Mouse (Mus musculus) CH12.LX (cell line): Measurements from ENCODE around the gene Hoxb13. TPM values are rescaled to one million over a fixed set of nuclear protein-coding genes. Genes with fewer than 3 reads are reported as not detected.

ENCODE experiments used
- DNase-seq: peaks from one replicate; pipeline ENCODE4 v3.0.0-alpha.2; 2013; ENCODE audit errors: extremely low read depth
- H3K27ac ChIP-seq: 2 replicates; pipeline ENCODE4 v1.5.1; 2012; ENCODE audit warnings: low read depth, mild to moderate bottlenecking, control low read depth, moderate library complexity; ENCODE audit not compliant: insufficient read depth
- H3K27me3 ChIP-seq: replicated peaks from 2 replicates; pipeline ENCODE3; 2012; ENCODE audit warnings: inconsistent platforms
- H3K36me3 ChIP-seq, 2 experiments: replicated peaks in 1 of 2; 2 replicates each; pipeline versions ENCODE3 to v1.6.1; 2012; ENCODE audit warnings: inconsistent platforms in 1 of 2, low read length in 1 of 2, mild to moderate bottlenecking in 1 of 2, mixed read lengths in 1 of 2, moderate library complexity in 1 of 2; ENCODE audit not compliant: control insufficient read depth in 1 of 2, insufficient read depth in 1 of 2
- H3K4me1 ChIP-seq, 2 experiments: 2 replicates each; pipeline ENCODE4 v1.6.1; 2012; ENCODE audit warnings: inconsistent platforms in 1 of 2, moderate library complexity in 1 of 2; ENCODE audit not compliant: insufficient read depth in 2 of 2, control insufficient read depth in 1 of 2
- H3K4me2 ChIP-seq: 2 replicates; pipeline ENCODE4 v1.6.1; 2012; ENCODE audit warnings: low read depth, mild to moderate bottlenecking, control low read depth; ENCODE audit not compliant: poor library complexity, insufficient read depth, severe bottlenecking
- H3K4me3 ChIP-seq, 3 experiments: fragments of 150-350 bp in 1 of 3; sonication (generic) in 1 of 3; replicated peaks in 1 of 3; 2 replicates each; pipeline versions ENCODE3 to v1.5.1; 2011 to 2012; ENCODE audit warnings: low read depth in 2 of 3, low read length in 2 of 3, mild to moderate bottlenecking in 2 of 3, moderate library complexity in 2 of 3, control low read depth in 1 of 3, improper control_type of control experiment in 1 of 3, inconsistent platforms in 1 of 3, mixed read lengths in 1 of 3; ENCODE audit not compliant: poor library complexity in 1 of 3
- H3K79me2 ChIP-seq: replicated peaks from 2 replicates; pipeline ENCODE4 v1.6.1; 2012; ENCODE audit warnings: mild to moderate bottlenecking, moderate library complexity; ENCODE audit not compliant: control insufficient read depth, poor library complexity, insufficient read depth, severe bottlenecking; ENCODE audit errors: extremely low read depth
- H3K9ac ChIP-seq: 2 replicates; pipeline ENCODE4 v1.6.1; 2012; ENCODE audit warnings: low read depth, mild to moderate bottlenecking, control low read depth, moderate library complexity; ENCODE audit not compliant: insufficient read depth
- H3K9me3 ChIP-seq: replicated peaks from 2 replicates; pipeline ENCODE3; 2012; ENCODE audit warnings: low read length, inconsistent platforms, mixed read lengths
- CHD1 ChIP-seq: IDR thresholded peaks from 2 replicates; pipeline ENCODE4 v1.6.1; 2012; ENCODE audit warnings: low read depth, low read length, improper control_type of control experiment, inconsistent platforms
- CHD2 ChIP-seq: IDR thresholded peaks from 2 replicates; pipeline ENCODE4 v1.6.1; 2011; ENCODE audit warnings: low read length, improper control_type of control experiment
- E2F4 ChIP-seq: IDR thresholded peaks from 2 replicates; pipeline ENCODE4 v1.6.1; 2011; ENCODE audit warnings: low read depth, low read length, improper control_type of control experiment; ENCODE audit not compliant: insufficient replicate concordance
- EP300 ChIP-seq: IDR thresholded peaks from 2 replicates; pipeline ENCODE4 v1.6.1; 2011; ENCODE audit warnings: low read length, improper control_type of control experiment
- ETS1 ChIP-seq: conservative IDR thresholded peaks from 2 replicates; pipeline ENCODE4 v1.6.1; 2012; ENCODE audit warnings: low read depth, mild to moderate bottlenecking, inconsistent platforms, low read length, improper control_type of control experiment, moderate library complexity
- IRF4 ChIP-seq: IDR thresholded peaks from 2 replicates; pipeline ENCODE4 v1.6.1; 2014; ENCODE audit warnings: low read depth, mild to moderate bottlenecking, inconsistent platforms, low read length, improper control_type of control experiment
- JUND ChIP-seq: conservative IDR thresholded peaks from 2 replicates; pipeline ENCODE4 v1.6.1; 2011; ENCODE audit warnings: low read depth, low read length, improper control_type of control experiment
- KAT2A ChIP-seq: IDR thresholded peaks from 2 replicates; pipeline ENCODE4 v1.6.1; 2012; ENCODE audit warnings: low read length, improper control_type of control experiment, inconsistent platforms; ENCODE audit not compliant: insufficient replicate concordance
- MAZ ChIP-seq: IDR thresholded peaks from 2 replicates; pipeline ENCODE4 v1.6.1; 2012; ENCODE audit warnings: low read depth, mild to moderate bottlenecking, inconsistent platforms, low read length, improper control_type of control experiment, moderate library complexity
- MEF2A ChIP-seq: IDR thresholded peaks from 2 replicates; pipeline ENCODE4 v1.6.1; 2014; ENCODE audit warnings: low read depth, mild to moderate bottlenecking, inconsistent platforms, low read length, improper control_type of control experiment, borderline replicate concordance
- MXI1 ChIP-seq: IDR thresholded peaks from 2 replicates; pipeline ENCODE4 v1.6.1; 2011; ENCODE audit warnings: mild to moderate bottlenecking, low read depth, low read length, improper control_type of control experiment
- NELFE ChIP-seq: IDR thresholded peaks from 2 replicates; pipeline ENCODE4 v1.6.1; 2011; ENCODE audit warnings: low read depth, low read length, improper control_type of control experiment
- RAD21 ChIP-seq: IDR thresholded peaks from 2 replicates; pipeline ENCODE4 v1.6.1; 2011; ENCODE audit warnings: low read depth, mild to moderate bottlenecking, low read length, improper control_type of control experiment, moderate library complexity
- RCOR1 ChIP-seq: conservative IDR thresholded peaks from 2 replicates; pipeline ENCODE4 v1.6.1; 2012; ENCODE audit warnings: low read depth, mild to moderate bottlenecking, inconsistent platforms, low read length, improper control_type of control experiment
- SIN3A ChIP-seq: IDR thresholded peaks from 2 replicates; pipeline ENCODE4 v1.6.1; 2012; ENCODE audit warnings: low read length, improper control_type of control experiment, inconsistent platforms
- TBP ChIP-seq: conservative IDR thresholded peaks from 2 replicates; pipeline ENCODE4 v1.6.1; 2011; ENCODE audit warnings: low read depth, low read length, improper control_type of control experiment
- ZC3H11A ChIP-seq: IDR thresholded peaks from 2 replicates; pipeline ENCODE4 v1.6.1; 2012; ENCODE audit warnings: low read depth, mild to moderate bottlenecking, inconsistent platforms, low read length, improper control_type of control experiment
- ZMIZ1 ChIP-seq: IDR thresholded peaks from 2 replicates; pipeline ENCODE4 v1.6.1; 2012; ENCODE audit warnings: low read depth, mild to moderate bottlenecking, inconsistent platforms, low read length, improper control_type of control experiment
- ZNF384 ChIP-seq: IDR thresholded peaks from 2 replicates; pipeline ENCODE4 v1.6.1; 2012; ENCODE audit warnings: low read depth, low read length, improper control_type of control experiment, inconsistent platforms
- dilution Hi-C: fragments of 300-500 bp; cut with MboI; formaldehyde crosslinking; loops from 2 replicates; pipeline ENCODE4 v1.14.3; 2020; ENCODE audit warnings: low sequenced_read_pairs; ENCODE audit not compliant: extremely low pct_unique_long_range_greater_than_20kb, extremely low pct_ligation_motif_present
- in situ Hi-C: fragments of 300-500 bp; cut with MboI; formaldehyde crosslinking; loops from 3 replicates; pipeline ENCODE4 v1.14.3; 2019; ENCODE audit warnings: low sequenced_read_pairs, low pct_ligation_motif_present, low pct_unique_long_range_greater_than_20kb, mixed read lengths
- polyA plus RNA-seq: library from polyadenylated mRNA; unstranded; fragments of >175 nt; gene quantifications from 2 replicates; pipeline ENCODE4 v1.2.1, GENCODE M21; 2012; ENCODE audit warnings: low read depth; ENCODE audit not compliant: insufficient read length
- total RNA-seq, 2 experiments: library from RNA; depleted of rRNA; stranded (reverse); fragments of 300-350 nt in 1 of 2; fragments of >200 nt in 1 of 2; gene quantifications; 2 replicates each; pipeline ENCODE4 v1.2.3; 2012 to 2014

Hoxb13 gene
- total and polyA plus RNA-seq, 3 experiments = 0.08 TPM; not detected in 2

GRCm38 (mm10) chr11:96191132-96191531, 3.0 kb upstream of the Hoxb13 start:
- Histone ChIP-seq H3K4me2 (0 out of 2 replicates have a peak overlapping the region, but pooled peaks have one; percentile 22), H3K4me1 (peaks cover 0 to 42% of the 10 kb centered on the region in 2 experiments; a peak in 2 of 4 replicates), H3K9ac (no peak overlapping the region), H3K27me3 (peaks cover 5% of the 10 kb centered on the region), H3K4me3 (no peak overlapping the region), H3K79me2 (no peaks in the 10 kb centered on the region), H3K27ac (no peak overlapping the region), H3K36me3 (peaks cover 0 to 10% of the 10 kb centered on the region in 2 experiments), H3K9me3 (no peaks in the 10 kb centered on the region)
- dilution Hi-C loops (no loop called here), in situ Hi-C loops (no loop called here)
- TF ChIP-seq CHD1 (no peak), NELFE (no peak), JUND (no peak), KAT2A (no peak), RCOR1 (no peak), MEF2A (no peak), ZNF384 (peak; percentile 72)
- no peak for DNase-seq

DNA sequence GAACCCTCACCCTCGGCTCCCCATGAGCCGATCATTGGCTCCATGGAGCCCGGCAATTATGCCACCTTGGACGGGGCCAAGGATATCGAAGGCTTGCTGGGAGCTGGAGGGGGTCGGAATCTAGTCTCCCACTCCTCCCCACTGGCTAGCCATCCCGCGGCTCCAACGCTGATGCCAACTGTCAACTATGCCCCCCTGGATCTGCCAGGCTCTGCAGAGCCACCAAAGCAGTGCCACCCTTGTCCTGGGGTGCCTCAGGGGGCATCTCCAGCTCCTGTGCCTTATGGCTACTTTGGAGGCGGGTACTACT, 240 bp downstream of the Hoxb13 start:
- Histone ChIP-seq H3K27ac (no peak overlapping the region), H3K27me3 (no peaks in the 10 kb centered on the region), H3K4me3 (no peak overlapping the region), H3K4me1 (peaks cover 0 to 57% of the 10 kb centered on the region in 2 experiments; a peak in 2 of 4 replicates), H3K79me2 (no peaks in the 10 kb centered on the region), H3K36me3 (peaks cover 0 to 24% of the 10 kb centered on the region in 2 experiments), H3K9me3 (no peaks in the 10 kb centered on the region), H3K9ac (no peak overlapping the region), H3K4me2 (no peak overlapping the region)
- dilution Hi-C loops (no loop called here), in situ Hi-C loops (no loop called here)
- DNase-seq = no peak
- TF ChIP-seq EP300 (no peak), ETS1 (no peak), ZMIZ1 (no peak), IRF4 (no peak), MAZ (no peak), TBP (no peak), E2F4 (no peak), MXI1 (no peak), SIN3A (no peak), ZC3H11A (no peak), CHD2 (no peak), RAD21 (no peak)
- TF ChIP-seq, all 38 proteins: peak for 0
